Mouse (Mus musculus) cerebellum, adult 18-20 months (tissue): Measurements from ENCODE around the gene Ahcyl1.

Experiments used
- DNase-seq, 2 experiments: peaks; one replicate each; pipeline ENCODE4 v3.0.0; 2021

The Ahcyl1 gene

GRCm38 (mm10) chr3:107703675-107704370 is 7.5 kb upstream of the Ahcyl1 start:
- DNase-seq = no peak

GRCm38 (mm10) chr3:107701767-107702394 is 5.5 kb upstream of the Ahcyl1 start:
- no peak for DNase-seq

GRCm38 (mm10) chr3:107700625-107701024 is 4.3 kb upstream of the Ahcyl1 start:
- DNase-seq = no peak

GRCm38 (mm10) chr3:107696910-107697309 is 550 bp upstream of the Ahcyl1 start:
- peak in 1 of 2 experiments; percentile 9 for DNase-seq

- DNase-seq = peak in 1 of 2 experiments; percentile 44
Observed at GRCm38 (mm10) chr3:107695219-107695947, 977 bp downstream of the Ahcyl1 start.

- no peak for DNase-seq
Observed at GRCm38 (mm10) chr3:107694256-107694900, 2.0 kb downstream of the Ahcyl1 start.

DNA sequence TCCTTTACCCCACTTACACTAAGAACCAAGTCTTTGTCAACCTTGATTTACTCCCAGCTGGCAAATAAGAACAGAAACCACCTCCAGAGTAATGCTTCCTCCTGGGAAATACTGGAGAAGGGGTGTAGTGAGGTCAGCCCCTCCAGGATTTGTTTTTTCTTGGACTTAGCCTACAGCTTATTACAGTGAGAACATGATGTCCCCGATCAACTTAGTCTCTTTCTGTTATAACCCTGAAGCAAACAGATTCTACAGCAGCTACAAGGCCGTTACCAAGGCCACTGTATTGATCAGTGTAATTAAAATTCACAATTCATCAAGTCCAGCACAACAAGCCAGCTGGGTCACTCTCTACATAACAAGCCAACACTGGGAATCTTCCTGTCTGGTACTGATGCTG is 6.0 kb downstream of the Ahcyl1 start:
- DNase-seq = peak in 1 of 2 experiments; percentile 8

DNA sequence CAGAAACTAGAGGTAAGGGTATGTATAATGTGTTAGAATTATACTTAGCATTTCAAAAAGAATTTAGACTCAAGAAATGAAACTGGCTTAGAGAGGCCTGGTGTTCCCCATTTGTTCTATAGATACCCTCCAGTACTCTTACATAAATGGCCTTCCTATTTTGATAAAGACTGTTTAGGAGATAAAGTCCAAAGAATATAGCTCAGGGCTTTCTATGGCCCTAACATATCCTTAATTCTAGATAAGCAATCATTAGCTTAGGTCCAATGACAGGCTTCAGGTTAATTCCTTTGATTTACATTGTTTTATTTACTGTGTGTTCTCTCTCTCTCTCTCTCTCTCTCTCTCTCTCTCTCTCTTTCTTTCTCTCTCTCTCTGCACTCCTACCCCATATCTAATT is 7.1 kb downstream of the Ahcyl1 start:
- no peak for DNase-seq

GRCm38 (mm10) chr3:107688236-107688635 is 8.1 kb downstream of the Ahcyl1 start:
- DNase-seq = no peak

DNA sequence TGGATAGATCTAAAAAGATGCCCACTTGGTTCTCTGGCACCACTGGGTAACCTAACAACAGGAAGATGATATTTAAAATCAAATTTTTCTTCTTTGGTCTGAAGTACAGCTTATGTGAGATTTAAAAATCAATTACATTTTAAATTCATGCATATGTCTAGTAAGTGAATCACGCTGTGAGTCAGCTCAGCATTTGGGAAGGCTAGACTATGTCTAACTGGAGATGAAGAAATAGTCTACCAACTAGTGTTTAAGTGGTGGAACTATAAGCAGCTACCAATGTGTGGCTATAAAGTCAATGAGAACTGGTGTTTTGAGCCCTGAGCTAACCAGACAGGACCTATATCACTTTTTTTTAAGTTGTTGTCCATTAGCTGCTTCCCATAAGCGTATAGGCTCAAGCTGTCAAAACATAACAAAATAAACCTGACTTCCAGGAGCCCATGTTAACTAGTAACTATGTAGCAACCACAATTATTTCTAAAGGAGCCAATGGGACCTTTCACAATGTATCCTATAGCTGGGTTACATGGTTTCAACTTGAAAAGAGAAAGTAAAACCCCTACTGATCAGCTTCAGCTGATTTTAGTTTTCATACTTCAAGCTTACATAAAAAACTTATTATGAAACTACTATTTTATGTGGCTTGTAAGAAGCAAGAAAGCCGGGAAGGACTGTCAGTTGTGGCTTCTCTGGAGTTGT is 9.9 kb downstream of the Ahcyl1 start:
- DNase-seq = no peak

DNA sequence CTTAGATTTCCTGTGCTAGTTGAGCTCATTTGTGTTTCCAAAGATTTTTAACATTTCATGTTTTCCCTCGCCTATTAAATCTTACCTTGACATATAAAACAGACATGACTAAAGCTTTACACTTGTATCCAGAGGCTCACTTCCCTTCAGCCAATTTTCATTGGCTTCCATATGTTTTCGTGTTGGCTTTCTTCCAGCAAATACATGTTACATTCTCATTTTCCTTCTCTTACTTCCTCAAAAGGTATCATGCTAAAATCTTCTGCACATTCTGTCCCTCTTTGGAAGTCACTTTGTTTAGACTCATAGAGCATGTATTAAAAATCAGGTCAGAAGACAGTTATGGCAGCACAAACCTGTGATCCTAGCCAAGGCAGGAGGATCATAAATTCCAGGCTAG is 10.7 kb downstream of the Ahcyl1 start:
- DNase-seq = no peak

- DNase-seq = no peak
Observed at GRCm38 (mm10) chr3:107683587-107683986, 12.8 kb downstream of the Ahcyl1 start.

DNA sequence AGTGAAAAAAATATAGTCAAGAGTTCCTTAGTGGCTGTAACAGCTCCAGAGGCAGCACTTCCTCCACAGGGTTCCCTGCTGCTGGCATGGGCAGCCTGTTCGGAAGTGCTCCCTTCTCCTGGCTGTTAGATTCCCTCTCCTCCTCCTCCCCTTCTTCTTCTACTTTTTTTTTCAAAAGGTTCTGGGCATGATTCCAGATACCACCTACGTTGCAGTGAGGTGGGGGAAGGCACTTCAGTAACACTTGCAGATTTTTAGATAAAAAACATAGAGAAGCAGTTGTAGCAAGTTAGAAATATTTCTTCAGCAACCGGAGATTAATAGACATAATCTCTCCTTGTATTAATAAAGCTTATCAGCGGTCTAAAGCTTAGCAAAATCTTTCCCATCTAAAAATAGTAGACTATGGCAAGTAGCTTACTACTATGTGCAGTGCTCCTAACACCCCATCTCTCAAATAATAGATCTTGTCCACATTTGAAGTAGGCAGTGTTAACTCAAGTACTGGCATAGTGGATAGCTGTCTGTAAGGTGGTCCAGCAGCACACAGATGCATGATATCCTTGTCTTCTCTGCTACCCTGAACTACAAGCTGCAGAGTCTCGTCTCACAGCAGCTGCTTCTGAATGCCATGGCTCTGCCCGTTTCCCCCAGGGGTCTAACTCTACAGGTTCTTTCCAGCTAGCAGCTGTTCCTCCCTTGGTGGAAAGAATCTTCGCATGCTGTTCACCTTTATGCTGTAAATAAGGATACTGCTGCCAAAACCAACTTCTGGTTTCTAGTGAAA is 15.4 kb downstream of the Ahcyl1 start:
- peak; percentile 37 to 60 for DNase-seq

DNA sequence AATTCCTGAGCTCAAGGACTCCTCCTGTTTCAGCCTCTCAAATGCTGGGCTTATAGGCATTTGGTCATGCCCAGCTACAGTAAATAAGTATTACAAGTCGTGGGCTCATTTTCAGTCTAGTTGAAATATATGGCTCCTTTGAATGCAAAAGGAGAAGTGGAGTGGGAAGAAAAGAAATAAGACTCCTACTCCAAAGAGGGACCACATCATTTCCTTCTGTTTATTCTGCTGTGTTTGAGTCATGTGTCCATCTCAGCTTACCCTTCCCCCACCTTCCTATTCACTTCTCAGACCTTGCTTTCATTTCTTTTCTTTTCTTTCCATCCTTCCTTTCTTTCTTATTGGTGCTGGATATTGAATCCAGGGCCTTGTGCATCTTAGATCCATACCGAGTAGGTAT is 24.9 kb downstream of the Ahcyl1 start:
- no peak for DNase-seq

DNA sequence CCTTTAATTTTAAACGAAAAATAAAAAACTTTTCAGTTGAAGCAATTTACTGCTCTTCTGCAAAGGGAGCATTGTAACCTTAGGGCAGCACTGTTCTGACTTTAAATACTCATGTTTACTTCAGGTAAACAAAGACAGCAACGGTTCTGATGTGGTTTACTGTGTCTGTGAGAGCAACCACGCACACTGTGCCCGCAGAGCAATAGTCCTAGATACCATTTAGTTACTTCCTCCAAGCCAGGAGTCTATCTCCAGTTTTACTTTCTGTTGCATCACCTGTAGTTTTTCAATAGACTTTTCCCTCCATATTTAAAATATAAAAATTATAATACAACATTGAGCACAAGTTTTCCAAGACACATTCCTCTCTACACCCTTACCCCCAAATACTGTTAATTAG is 25.9 kb downstream of the Ahcyl1 start:
- DNase-seq = no peak

DNA sequence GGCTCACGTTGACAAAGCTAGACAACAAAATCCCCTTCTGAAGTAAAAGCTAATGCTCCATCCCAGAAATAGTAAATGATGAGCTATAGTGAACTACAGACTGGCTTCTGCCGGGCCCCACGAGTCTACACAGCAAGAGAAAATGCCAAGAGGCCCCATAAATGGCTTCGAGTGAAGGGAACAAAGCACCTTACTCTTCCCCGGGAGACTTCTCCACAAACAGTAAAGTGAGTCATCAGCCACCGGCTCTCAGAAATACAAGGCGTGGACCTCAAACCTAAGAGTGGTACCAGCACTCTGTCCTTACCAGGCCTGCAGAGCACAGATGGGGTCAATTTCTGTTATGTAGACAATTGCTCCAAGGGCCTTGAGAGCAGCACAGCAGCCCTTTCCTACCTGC is 27.6 kb downstream of the Ahcyl1 start:
- no peak for DNase-seq

- no peak for DNase-seq
Observed at GRCm38 (mm10) chr3:107667426-107667825, 28.9 kb downstream of the Ahcyl1 start.

GRCm38 (mm10) chr3:107664641-107665040 is 31.7 kb downstream of the Ahcyl1 start:
- DNase-seq = no peak

DNA sequence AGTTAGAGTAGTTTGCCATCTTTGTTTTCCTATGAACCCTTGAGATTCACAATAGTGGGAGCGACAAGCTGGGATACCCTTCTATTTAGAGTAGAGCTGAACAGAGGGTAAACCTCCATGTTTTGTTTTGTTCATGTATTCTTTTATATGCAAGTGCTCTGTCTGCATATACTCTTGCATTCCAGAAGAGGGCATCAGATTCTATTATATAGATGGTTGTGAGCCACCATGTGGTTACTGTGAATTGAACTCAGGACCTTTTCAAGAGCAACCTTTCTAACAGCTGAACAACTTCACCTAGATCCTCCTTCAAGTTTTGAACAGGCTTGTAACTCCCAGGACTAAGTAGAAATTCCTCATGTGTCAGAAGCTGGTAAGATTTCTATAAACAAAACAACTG is 37.4 kb downstream of the Ahcyl1 start:
- DNase-seq = no peak

- DNase-seq = no peak
Observed at GRCm38 (mm10) chr3:107656888-107657287, 39.5 kb downstream of the Ahcyl1 start.

DNA sequence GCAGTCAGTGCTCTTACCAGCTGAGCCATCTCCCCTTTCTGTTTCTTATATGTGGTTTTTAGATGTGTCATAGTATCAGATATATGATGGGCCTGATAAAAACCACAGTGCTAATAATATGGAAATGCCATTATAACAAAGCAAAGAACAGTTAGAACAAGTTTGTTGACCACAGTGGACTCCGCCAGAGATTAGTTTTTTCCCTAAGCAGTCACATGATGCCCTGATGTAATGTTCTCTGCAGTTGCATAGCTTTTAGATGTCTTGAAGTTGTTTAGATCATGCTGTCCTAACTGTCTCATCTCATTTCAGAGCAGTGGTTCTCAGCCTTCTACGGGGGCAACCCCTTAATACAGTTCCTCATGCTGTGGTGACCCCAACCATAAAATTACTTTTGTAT is 40.2 kb downstream of the Ahcyl1 start:
- no peak for DNase-seq

- DNase-seq = no peak
Observed at GRCm38 (mm10) chr3:107655491-107655890, 40.9 kb downstream of the Ahcyl1 start.
